Mouse (Mus musculus) cerebellum, postnatal 4 days (tissue): ENCODE measurements around the gene Ccer1.
"Not testable (repeated sequence)": the region's sequence is repeated elsewhere in the genome, so short reads cannot be mapped to it uniquely, and the experiment has no call there.

Source experiments
- DNase-seq, 2 experiments: peaks; one replicate each; pipeline ENCODE4 v3.0.0; 2022; ENCODE audit warnings: low spot score in 2 of 2, mixed read lengths in 1 of 2

Ccer1 gene

GRCm38 (mm10) chr10:97692913-97693312 lies at the start of gene Ccer1:
Gene Ccer1, plus strand, starts transcription at chr10:97693059.
- no peak for DNase-seq

GRCm38 (mm10) chr10:97643768-97644167 lies 49.1 kb upstream of the Ccer1 start, which contains the start of gene Epyc:
Gene Epyc, plus strand, starts transcription at chr10:97644068.
- DNase-seq, result no peak

DNA sequence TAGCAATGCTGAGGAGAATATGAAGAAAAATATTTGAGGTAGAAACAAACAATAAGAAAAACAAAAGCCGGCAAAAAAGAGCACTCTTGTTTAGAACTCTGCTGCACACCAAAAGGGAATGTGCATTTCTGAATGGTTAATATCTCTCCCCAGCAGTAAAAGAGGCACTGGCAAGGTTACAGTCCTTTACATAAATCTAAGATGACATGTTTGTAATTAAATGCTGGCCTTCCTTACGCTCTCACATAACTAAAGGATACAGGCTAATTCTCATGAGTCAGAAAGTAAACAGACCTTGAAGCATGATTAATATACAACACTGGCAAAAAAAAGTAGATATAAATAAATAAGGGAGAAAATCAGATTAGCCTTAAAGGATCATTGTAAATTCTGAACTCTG lies 42.5 kb upstream of the Ccer1 start:
- DNase-seq, result no peak

GRCm38 (mm10) chr10:97659489-97659888 lies 33.4 kb upstream of the Ccer1 start:
- no peak for DNase-seq

DNA sequence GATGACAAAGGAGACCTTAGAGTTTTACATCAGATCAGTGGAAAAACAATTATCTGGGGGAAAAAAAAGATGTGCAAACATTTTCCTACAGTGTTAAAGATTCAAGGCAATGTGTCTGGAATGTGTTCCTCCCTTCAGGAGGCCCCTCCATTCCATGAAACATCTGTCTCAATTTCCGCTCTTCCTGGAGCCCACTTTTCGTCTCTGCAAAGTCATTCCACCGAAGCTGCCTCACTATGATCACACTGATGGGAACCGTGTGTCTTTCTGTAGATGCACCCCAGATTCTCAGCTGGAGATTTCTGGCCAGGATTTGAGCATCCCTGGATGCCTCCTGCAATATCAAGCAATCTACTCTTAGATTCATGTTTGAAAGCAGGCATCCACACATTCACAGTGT lies 24.2 kb upstream of the Ccer1 start:
- DNase-seq, result no peak

DNA sequence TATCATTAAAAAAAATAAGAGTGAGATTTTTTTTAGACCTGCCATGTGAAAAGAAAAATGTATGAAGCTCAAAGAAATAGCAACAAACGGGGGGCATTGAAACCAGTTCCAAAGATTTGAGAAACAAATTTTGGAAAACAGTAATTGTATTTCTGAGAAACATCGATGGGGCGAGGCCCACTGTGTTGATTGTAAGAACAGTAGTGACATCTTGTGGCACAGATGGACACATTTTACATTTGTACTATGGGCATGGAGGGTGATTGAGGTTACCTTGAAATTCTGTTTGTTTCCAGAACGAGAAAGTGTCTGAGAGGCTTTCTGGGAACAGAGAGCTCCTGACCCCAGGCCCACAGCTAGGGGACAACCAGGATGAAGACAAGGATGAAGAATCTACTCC lies 22.7 kb upstream of the Ccer1 start:
- no peak for DNase-seq

DNA sequence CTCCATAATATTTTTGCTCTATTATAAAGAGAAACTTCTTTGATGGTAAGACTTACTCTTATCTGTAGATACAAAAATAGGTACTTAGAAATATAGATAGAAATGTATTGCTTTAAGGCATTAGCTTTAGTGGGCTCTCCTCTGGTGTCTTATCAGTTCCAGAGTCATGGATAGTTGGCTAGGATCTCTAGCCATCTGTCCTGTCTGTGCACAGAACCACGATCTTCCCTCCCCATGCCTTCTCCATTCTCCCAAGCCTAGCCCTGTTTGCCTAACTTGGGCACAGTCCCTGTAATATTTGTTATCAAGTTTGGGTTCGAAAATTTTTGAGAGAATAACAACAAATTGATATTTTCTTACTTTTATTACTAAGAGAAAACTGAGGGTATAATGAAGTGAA lies 19.6 kb upstream of the Ccer1 start:
- no peak for DNase-seq

DNA sequence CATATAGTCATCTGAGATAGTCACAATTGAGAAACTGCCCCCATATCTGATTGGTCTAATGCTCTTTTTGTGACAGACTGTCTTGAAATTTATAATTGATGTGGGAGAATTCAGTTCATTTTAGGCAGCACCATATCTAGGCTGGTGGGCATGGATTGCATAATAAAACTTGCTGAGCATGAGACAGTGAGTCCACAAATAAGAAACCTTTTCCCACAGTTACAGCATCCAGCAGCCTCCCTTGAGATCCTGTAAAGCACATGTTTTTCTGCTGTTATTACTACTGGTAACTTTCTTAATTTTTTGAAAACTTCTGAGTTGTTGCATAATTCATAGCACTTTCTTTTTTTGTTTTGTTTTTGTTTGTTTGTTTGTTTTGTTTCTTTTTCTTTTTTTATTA lies 9.9 kb upstream of the Ccer1 start:
- no peak for DNase-seq

- DNase-seq, result no peak
Measured at GRCm38 (mm10) chr10:97687198-97687597, 5.7 kb upstream of the Ccer1 start.

DNA sequence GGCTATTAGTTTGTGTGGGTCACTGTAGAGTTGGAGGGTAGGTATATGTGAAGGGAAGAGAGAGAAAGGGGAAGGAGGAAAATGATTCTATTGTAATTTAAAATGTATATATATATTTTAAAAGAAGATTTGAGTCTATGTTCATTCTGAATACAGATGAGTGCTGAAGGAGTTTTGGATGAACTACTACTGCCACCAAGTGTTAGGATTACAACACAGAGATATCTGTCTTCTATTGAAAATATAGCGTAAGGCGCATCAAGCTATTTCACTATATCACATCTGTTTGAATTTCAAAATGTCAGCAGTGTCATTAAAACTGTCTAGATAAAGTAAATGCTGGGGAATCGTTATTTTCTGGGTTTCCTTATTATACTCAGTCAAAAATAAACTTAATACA lies 3.4 kb upstream of the Ccer1 start:
- no peak for DNase-seq

DNA sequence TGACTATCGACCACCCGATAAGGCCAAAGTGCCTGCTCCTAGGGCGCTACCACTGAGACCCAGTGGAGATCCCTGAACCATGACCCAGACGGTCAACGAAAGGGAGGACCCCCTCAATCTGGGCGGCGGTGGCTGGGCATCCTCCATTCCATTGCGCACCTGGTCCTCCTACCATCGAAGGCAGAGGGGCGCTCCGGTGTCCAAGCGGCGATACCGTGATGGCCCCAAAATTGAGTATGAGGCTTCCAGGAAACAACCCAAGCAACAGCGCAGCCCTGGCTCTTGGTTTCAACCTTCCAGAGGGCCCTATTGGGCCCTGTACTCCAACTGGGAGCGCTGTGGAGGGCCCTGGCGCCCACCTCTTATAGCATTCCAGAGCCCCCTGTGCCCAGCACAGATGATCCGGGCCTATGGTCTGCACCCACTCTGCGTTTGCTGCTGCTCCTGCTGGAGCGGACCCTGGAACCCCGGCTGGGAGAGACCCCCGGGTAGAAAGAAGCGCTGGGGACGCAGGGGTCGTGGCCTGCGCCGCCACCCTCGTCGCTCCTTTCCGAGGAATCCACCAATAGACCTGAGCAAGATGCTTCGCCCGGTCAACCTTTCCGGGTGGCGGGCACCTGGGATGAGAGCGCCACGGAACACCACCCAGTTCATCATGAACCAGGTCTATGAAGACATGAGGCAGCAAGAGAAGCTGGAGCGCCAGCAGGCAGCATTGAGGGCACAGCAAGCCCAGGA lies 708 bp downstream of the Ccer1 start:
- no peak for DNase-seq

GRCm38 (mm10) chr10:97702321-97702720 lies 9.5 kb downstream of the Ccer1 start:
- DNase-seq, result no peak

GRCm38 (mm10) chr10:97704562-97704961 lies 11.7 kb downstream of the Ccer1 start:
- peak in 1 of 2 experiments; percentile 35 for DNase-seq

DNA sequence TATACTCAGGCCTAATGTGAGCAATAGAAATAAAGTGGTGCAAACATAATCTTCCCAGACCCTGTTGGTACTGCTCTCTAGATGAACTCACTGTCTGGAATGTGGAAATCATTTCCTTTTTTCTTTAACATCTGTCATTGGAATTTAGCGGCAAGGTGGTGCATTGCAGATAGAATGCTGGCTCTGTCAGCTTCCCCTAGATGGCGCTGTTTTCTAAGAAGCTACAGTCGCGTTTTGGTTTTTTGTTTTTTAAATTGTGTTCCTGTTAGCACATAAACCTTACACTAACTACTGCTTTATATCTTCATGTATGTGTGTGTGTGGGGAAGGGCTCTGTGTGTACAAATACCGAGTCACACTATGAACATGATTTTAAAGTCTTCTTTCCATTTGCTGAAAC lies 19.8 kb downstream of the Ccer1 start:
- peak in 1 of 2 experiments; percentile 27 for DNase-seq

DNA sequence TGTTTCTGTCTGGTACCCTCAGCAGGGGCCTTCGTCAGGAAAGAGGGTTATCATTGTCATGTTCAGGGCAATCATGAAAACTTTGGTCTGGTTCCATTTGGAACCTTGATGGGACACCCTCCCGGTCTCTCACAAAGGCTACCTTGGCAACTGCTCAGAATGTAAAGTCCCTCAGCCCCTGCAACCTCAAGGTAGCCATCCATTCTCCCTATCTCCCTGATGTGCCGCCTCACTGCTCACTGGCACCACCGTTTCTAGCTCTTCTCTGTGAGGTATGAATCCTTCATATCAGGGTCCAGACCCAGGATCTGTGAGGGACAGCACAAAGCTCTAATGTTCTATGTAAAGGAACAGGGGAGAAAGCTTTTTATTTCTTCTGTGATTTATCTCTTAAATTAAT lies 21.7 kb downstream of the Ccer1 start:
- no peak for DNase-seq

- no peak for DNase-seq
Measured at GRCm38 (mm10) chr10:97715289-97715906, 22.5 kb downstream of the Ccer1 start.

DNA sequence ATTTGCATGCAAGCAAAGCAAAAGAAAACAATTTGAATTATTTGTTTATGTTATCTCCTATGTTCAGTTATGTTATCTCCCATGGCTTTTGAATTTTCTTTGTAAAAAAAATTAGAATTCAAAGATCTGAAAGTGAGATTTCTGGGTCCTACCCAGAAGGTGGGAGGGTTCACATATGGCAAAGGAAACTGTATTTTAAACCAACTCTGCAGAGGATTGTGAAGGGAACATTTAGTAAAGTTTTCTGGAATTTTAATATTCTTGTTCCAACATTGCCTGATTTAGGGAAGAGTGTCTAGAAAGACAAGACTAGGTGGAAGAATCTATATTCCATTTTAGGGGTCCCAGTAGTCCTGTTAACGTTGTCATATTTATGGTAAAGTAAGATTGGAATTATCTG lies 24.4 kb downstream of the Ccer1 start:
- DNase-seq, result no peak

DNA sequence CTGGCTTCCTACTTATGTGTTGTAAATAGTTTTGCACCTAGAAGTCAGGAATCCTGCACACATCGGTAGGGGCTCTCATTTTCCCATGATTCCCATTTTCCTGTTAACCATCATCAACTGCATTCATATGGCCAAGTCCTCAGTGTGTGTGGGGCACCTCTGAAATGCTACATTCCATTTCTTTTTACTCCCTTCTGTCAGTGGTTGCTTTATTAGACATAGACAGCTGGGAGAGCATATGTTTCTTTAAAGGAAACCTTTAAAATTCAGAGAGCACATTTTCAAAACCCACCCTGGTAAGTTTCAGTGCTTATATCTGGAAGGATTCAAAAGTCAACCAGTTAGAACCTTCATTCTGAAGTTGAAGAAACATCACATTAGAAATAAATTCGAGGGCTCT lies 25.2 kb downstream of the Ccer1 start:
- no peak for DNase-seq

GRCm38 (mm10) chr10:97720625-97721024 lies 27.8 kb downstream of the Ccer1 start:
- DNase-seq, result no peak

GRCm38 (mm10) chr10:97722709-97723108 lies 29.9 kb downstream of the Ccer1 start:
- no peak for DNase-seq

DNA sequence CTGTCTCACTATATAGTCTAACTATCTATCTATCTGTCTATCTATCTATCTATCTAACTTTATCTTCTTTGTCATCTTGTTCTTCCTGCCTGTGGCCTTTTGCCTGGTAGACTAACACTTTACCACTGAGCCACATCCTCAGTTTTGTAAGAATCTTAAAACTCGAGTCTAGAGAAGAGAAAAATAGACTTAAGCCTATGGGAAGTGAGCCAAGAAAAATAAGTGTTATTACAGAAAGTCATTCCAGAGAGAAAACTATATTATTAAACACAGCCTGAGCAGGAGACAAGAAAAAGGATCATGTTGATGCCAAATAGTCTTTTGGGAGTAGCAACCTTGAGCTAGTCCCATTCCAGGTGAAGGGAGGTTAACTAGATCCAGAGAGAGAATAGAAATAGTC lies 33.1 kb downstream of the Ccer1 start:
- DNase-seq, result no peak

DNA sequence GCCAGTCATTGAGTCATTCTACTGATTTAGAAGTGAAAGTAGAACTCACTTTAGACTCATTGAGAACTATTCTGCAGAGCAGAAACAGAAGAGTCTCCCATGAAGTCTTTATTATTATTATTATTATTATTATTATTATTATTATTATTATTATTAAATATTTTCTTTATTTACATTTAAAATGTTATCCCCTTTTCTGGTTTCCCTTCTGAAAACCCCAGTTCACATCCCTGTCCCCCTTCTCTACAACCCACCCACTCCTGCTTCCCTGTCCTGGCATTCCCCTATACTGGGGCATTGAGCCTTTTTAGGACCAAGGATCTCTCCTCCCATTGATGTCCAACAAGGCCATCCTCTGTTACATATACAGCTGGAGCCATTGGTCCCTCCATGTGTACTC lies 33.8 kb downstream of the Ccer1 start, which contains the start of gene C030005K15Rik:
TSS of gene C030005K15Rik (minus strand) at position 101 of the 400 bp plus-strand sequence.
- not testable (repeated sequence) for DNase-seq
